ENCODE assay signal across 19 mouse cellular contexts in the genomic region with DNA sequence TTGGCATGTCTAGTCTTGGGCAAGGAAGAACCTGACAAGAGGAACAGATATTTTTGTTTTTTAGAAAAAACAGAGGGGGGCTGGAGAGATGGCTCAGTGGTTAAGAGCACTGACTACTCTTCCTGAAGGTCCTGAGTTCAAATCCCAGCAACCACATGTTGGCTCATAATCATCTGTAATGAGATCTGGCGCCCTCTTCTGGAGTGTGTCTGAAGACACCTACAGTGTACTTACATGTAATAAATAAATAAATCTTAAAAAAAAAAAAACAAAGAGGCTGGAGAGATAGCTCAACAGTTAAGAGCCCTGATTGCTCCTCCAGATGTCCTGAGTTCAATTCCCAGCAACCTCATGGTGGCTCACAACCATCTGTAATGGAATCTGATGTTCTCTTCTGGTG. TPM values are rescaled to one million over a fixed set of nuclear protein-coding genes. Genes with fewer than 3 reads are reported as not detected.
DNase-seq lines count a peak whose midpoint lies in the region; ATAC-seq and TF ChIP-seq lines count a peak whose summit lies in the region.
"Not testable (repeated sequence)": the region's sequence is repeated elsewhere in the genome, so short reads cannot be mapped to it uniquely, and the experiment has no call there.
"Had no signal": no experiment of that assay in that cellular context is flagged by ENCODE, and none has a peak within 500 bp of the region (broad histone marks: within the 10 kb centered on the region; RNA-seq: fewer than 3 reads in every experiment).

No protein-coding gene starts in this region.

- not testable (repeated sequence) for TF ChIP-seq POLR2A in MEL (IDR thresholded peaks at IDR 0.05; ENCODE audit: control insufficient read depth in 1 of 2, insufficient read depth in 1 of 2, low read depth in 1 of 2, low read length in 2 of 2, poor library complexity in 1 of 2); heart, adult 2 months (IDR thresholded peaks at IDR 0.05; ENCODE audit: insufficient read depth, low read depth, low read length)

- H3K4me2 ChIP-seq in kidney, postnatal 0 days (ENCODE audit: low read length); lung, postnatal 0 days (replicated peaks; ENCODE audit: low read depth, low read length): not testable (repeated sequence)

- not testable (repeated sequence) for H3K27me3 ChIP-seq in MEL (ENCODE audit: control insufficient read depth in 1 of 2, insufficient read depth in 2 of 2, low read length in 2 of 2); heart, adult 2 months (ENCODE audit: control insufficient read depth, insufficient read depth, low read length); kidney, postnatal 0 days (ENCODE audit: insufficient read depth, low read length); lung, postnatal 0 days (replicated peaks; ENCODE audit: insufficient read depth, low read length); splenic B cell, adult 2 months (ENCODE audit: control insufficient read depth, insufficient read depth, low read length, poor library complexity, severe bottlenecking)

- not testable (repeated sequence) for H3K36me3 ChIP-seq in MEL (ENCODE audit: control insufficient read depth in 1 of 2, insufficient read depth in 2 of 2, low read length in 2 of 2); heart, adult 2 months (ENCODE audit: control insufficient read depth, insufficient read depth, low read length); kidney, postnatal 0 days (ENCODE audit: insufficient read depth, low read length); lung, postnatal 0 days (ENCODE audit: insufficient read depth, low read length); splenic B cell, adult 2 months (ENCODE audit: control insufficient read depth, insufficient read depth, low read length, poor library complexity, severe bottlenecking)

- intact Hi-C loops in heart, adult 2 months (cut with DNase I), result not testable (repeated sequence)

- TF ChIP-seq EP300 in MEL (IDR thresholded peaks at IDR 0.05; ENCODE audit: low read depth in 1 of 2, low read length in 2 of 2); heart, adult 2 months (IDR thresholded peaks at IDR 0.05; ENCODE audit: insufficient read depth, low read depth, low read length); lung, postnatal 0 days (IDR thresholded peaks at IDR 0.05): not testable (repeated sequence)

- H3K9me3 ChIP-seq in MEL (replicated peaks; ENCODE audit: insufficient read depth, low read length); kidney, postnatal 0 days (replicated peaks; ENCODE audit: low read length); lung, postnatal 0 days (ENCODE audit: low read length): not testable (repeated sequence)

- DNase-seq in B cell, adult 2 months, result peak; percentile 20 to 34
- DNase-seq in MEL (ENCODE audit: low read depth, low spot score) (peak; percentile 65), ZHBTc4 (ENCODE audit: low read depth, low spot score) (peak; percentile 51)
- not testable (repeated sequence) for DNase-seq in heart, adult 2 months; kidney, postnatal 0 days (ENCODE audit: low spot score); lung, postnatal 0 days (ENCODE audit: low spot score)
- peak; percentile 29 for DNase-seq in splenic B cell, adult 2 months (ENCODE audit: low read depth, low spot score)

- not testable (repeated sequence) for H3K9ac ChIP-seq in MEL (ENCODE audit: control insufficient read depth, low read depth, low read length, poor library complexity, severe bottlenecking); heart, adult 2 months (ENCODE audit: low read depth, low read length); kidney, postnatal 0 days (ENCODE audit: low read depth, low read length); lung, postnatal 0 days (replicated peaks; ENCODE audit: low read depth)

- TF ChIP-seq CTCF in MEL (IDR thresholded peaks at IDR 0.05 in 2 of 3, conservative IDR thresholded peaks at IDR 0.05 in 1 of 3; ENCODE audit: control insufficient read depth in 1 of 3, insufficient read depth in 1 of 3, low read depth in 2 of 3, low read length in 3 of 3, poor library complexity in 1 of 3, severe bottlenecking in 1 of 3), result peak in 2 of 3 experiments; percentile 16 to 36; a peak in 4 of 6 replicates
- peak; percentile 40 for TF ChIP-seq CTCF in heart, adult 2 months (IDR thresholded peaks at IDR 0.05)
- TF ChIP-seq CTCF in kidney, postnatal 0 days (IDR thresholded peaks at IDR 0.05; ENCODE audit: low read depth), result peak; percentile 29; the same call in 1 of the 2 replicates
- TF ChIP-seq CTCF in lung, postnatal 0 days (IDR thresholded peaks at IDR 0.05), result peak; percentile 17; the same call in 1 of the 2 replicates

- H3K4me1 ChIP-seq in MEL (ENCODE audit: control insufficient read depth in 1 of 2, insufficient read depth in 2 of 2, low read length in 2 of 2); heart, adult 2 months (ENCODE audit: control insufficient read depth, insufficient read depth, low read length); kidney, postnatal 0 days (replicated peaks; ENCODE audit: insufficient read depth, low read length); lung, postnatal 0 days (ENCODE audit: insufficient read depth, low read depth, low read length): not testable (repeated sequence)

- peak; percentile 31 for TF ChIP-seq RAD21 in MEL (IDR thresholded peaks at IDR 0.05; ENCODE audit: low read depth, low read length)

- WGBS in heart, adult 2 months, result 32% methylated on average over 1 of the region's 1 CpGs
- WGBS in kidney, postnatal 0 days, result 33% methylated on average over 1 of the region's 1 CpGs
- WGBS in lung, postnatal 0 days, result 29% methylated on average over 1 of the region's 1 CpGs

- H3K79me2 ChIP-seq in MEL (ENCODE audit: control insufficient read depth, insufficient read depth, low read length, poor library complexity); heart, adult 2 months (replicated peaks; ENCODE audit: control insufficient read depth, insufficient read depth, low read length): not testable (repeated sequence)

- not testable (repeated sequence) for H3K4me3 ChIP-seq in MEL (ENCODE audit: control insufficient read depth in 1 of 2, insufficient read depth in 1 of 2, low read depth in 2 of 2, low read length in 2 of 2); heart, adult 2 months; kidney, postnatal 0 days (replicated peaks; ENCODE audit: low read depth, low read length); lung, postnatal 0 days (ENCODE audit: low read depth, low read length)

- H3K27ac ChIP-seq in MEL (ENCODE audit: control insufficient read depth, low read depth, low read length); heart, adult 2 months; kidney, postnatal 0 days; lung, postnatal 0 days (ENCODE audit: low read length): not testable (repeated sequence)

- ATAC-seq in kidney, postnatal 0 days (replicated peaks; ENCODE audit: low FRiP score, low read depth); lung, postnatal 0 days: not testable (repeated sequence)

RNA-seq across cellular contexts. Expression of gene Wdr45, which starts 1.9 kb away (rescaled TPM):
- 13.9 and 16.0 TPM in 2 replicates for total RNA-seq in MEL (2012; rRNA removed)
- 10 to 100 TPM in 1 of 2 experiments, not detected in 1; 36.1 TPM for polyA plus RNA-seq in MEL (2012; ENCODE audit: insufficient read depth in 1 of 2, insufficient read length in 2 of 2, low read depth in 1 of 2, low replicate concordance in 2 of 2, missing spikeins in 1 of 2)
- total RNA-seq in heart, adult 2 months (2021), result 10 to 100 TPM; 41.3 to 42.5 TPM
- polyA plus RNA-seq in heart, adult 2 months (2012; rRNA removed), result 48.3 and 57.9 TPM in 2 replicates
- polyA plus RNA-seq in kidney, postnatal 0 days (2015; fragmentation: Nextera tagmentation; extraction: Ambion mirVana), result 39.6 and 40.6 TPM in 2 replicates
- 202 and 222 TPM in 2 replicates for polyA plus RNA-seq in lung, postnatal 0 days (2015; fragmentation: Nextera tagmentation; extraction: Ambion mirVana)

RNA-seq across cellular contexts. Expression of gene Gm45208, which starts 6.0 kb away (rescaled TPM):
- total RNA-seq in MEL (2012; rRNA removed), result 0.36 TPM in 1 of 2 replicates, not detected in the other
- polyA plus RNA-seq in MEL (2012; ENCODE audit: insufficient read depth in 1 of 2, insufficient read length in 2 of 2, low read depth in 1 of 2, low replicate concordance in 2 of 2, missing spikeins in 1 of 2), result 10 to 100 TPM in 1 of 2 experiments, not detected in 1; 11.0 TPM
- under 1 TPM in 1 of 2 experiments, not detected in 1; 0.94 TPM for total RNA-seq in heart, adult 2 months (2021)
- polyA plus RNA-seq in heart, adult 2 months (2012; rRNA removed), result 0.21 TPM in 1 of 2 replicates, not detected in the other
- 0.30 TPM in 1 of 2 replicates, not detected in the other for polyA plus RNA-seq in kidney, postnatal 0 days (2015; fragmentation: Nextera tagmentation; extraction: Ambion mirVana)
- 0.64 and 2.7 TPM in 2 replicates for polyA plus RNA-seq in lung, postnatal 0 days (2015; fragmentation: Nextera tagmentation; extraction: Ambion mirVana)
- total RNA-seq: adrenal gland, adult 8-10 months; common myeloid progenitor, adult 5-6 weeks; gastrocnemius, postnatal 36 days; heart, postnatal 10 days; heart, postnatal 4 days had no signal
- polyA plus RNA-seq: cerebellum, adult 2 months; embryonic facial prominence, embryonic 11.5 days; forebrain, embryonic 14.5 days; heart, embryonic 10.5 days; heart, embryonic 14.5 days; hindbrain, embryonic 16.5 days; intestine, embryonic 15.5 days had no signal

RNA-seq across cellular contexts. Expression of gene Praf2, which starts 12.2 kb away (rescaled TPM):
- total RNA-seq in MEL (2012; rRNA removed), result 19.1 and 23.0 TPM in 2 replicates
- 10 to 100 TPM in 1 of 2 experiments, not detected in 1; 60.1 TPM for polyA plus RNA-seq in MEL (2012; ENCODE audit: insufficient read depth in 1 of 2, insufficient read length in 2 of 2, low read depth in 1 of 2, low replicate concordance in 2 of 2, missing spikeins in 1 of 2)
- total RNA-seq in heart, adult 2 months (2021), result 1 to 10 TPM; 6.1 to 6.7 TPM
- polyA plus RNA-seq in heart, adult 2 months (2012; rRNA removed), result 15.8 and 19.5 TPM in 2 replicates
- 40.9 and 41.6 TPM in 2 replicates for polyA plus RNA-seq in kidney, postnatal 0 days (2015; fragmentation: Nextera tagmentation; extraction: Ambion mirVana)
- 18.3 and 18.8 TPM in 2 replicates for polyA plus RNA-seq in lung, postnatal 0 days (2015; fragmentation: Nextera tagmentation; extraction: Ambion mirVana)

RNA-seq across cellular contexts. Expression of gene Gpkow, which starts 19.1 kb away (rescaled TPM):
- 23.0 and 23.4 TPM in 2 replicates for total RNA-seq in MEL (2012; rRNA removed)
- 100 to 1,000 TPM in 1 of 2 experiments, 10 to 100 TPM in 1; 37.0 to 539 TPM for polyA plus RNA-seq in MEL (2012; ENCODE audit: insufficient read depth in 1 of 2, insufficient read length in 2 of 2, low read depth in 1 of 2, low replicate concordance in 2 of 2, missing spikeins in 1 of 2)
- total RNA-seq in heart, adult 2 months (2021), result 10 to 100 TPM; 18.0 to 19.3 TPM
- polyA plus RNA-seq in heart, adult 2 months (2012; rRNA removed), result 7.1 and 11.4 TPM in 2 replicates
- 32.7 and 36.2 TPM in 2 replicates for polyA plus RNA-seq in kidney, postnatal 0 days (2015; fragmentation: Nextera tagmentation; extraction: Ambion mirVana)
- polyA plus RNA-seq in lung, postnatal 0 days (2015; fragmentation: Nextera tagmentation; extraction: Ambion mirVana), result 25.9 and 26.1 TPM in 2 replicates

RNA-seq across cellular contexts. Expression of gene Ccdc120, which starts 34.6 kb away (rescaled TPM):
- 3.9 and 5.8 TPM in 2 replicates for total RNA-seq in MEL (2012; rRNA removed)
- 10 to 100 TPM in 1 of 2 experiments, not detected in 1; 12.2 TPM for polyA plus RNA-seq in MEL (2012; ENCODE audit: insufficient read depth in 1 of 2, insufficient read length in 2 of 2, low read depth in 1 of 2, low replicate concordance in 2 of 2, missing spikeins in 1 of 2)
- 1 to 10 TPM in 1 of 2 experiments, under 1 TPM in 1; 0.32 to 1.1 TPM for total RNA-seq in heart, adult 2 months (2021)
- 1.1 and 2.8 TPM in 2 replicates for polyA plus RNA-seq in heart, adult 2 months (2012; rRNA removed)
- 16.8 and 17.4 TPM in 2 replicates for polyA plus RNA-seq in kidney, postnatal 0 days (2015; fragmentation: Nextera tagmentation; extraction: Ambion mirVana)
- polyA plus RNA-seq in lung, postnatal 0 days (2015; fragmentation: Nextera tagmentation; extraction: Ambion mirVana), result 26.4 and 28.2 TPM in 2 replicates
